Mouse (Mus musculus): ENCODE results near the gene Lim2. TPM values are rescaled to one million over a fixed set of nuclear protein-coding genes. Genes with fewer than 3 reads are reported as not detected.

The Lim2 gene
- not detected for polyA plus RNA-seq (2015; fragmentation: Illumina TruSeq; extraction: RNeasy Lipid Tissue Mini Kit (QIAGEN cat#74804); ENCODE audit: insufficient read depth, low read depth, low replicate concordance)

GRCm38 (mm10) chr7:43427406-43427805, at the start of gene Lim2:
Gene Lim2, plus strand, starts transcription at chr7:43427670.

GRCm38 (mm10) chr7:43408131-43408553, 19.3 kb upstream of the Lim2 start, which contains the start of gene Siglecg:
Gene Siglecg, plus strand, starts transcription at chr7:43408204.

GRCm38 (mm10) chr7:43436341-43437255, 9.1 kb downstream of the Lim2 start, which contains the start of gene Nkg7:
Gene Nkg7, plus strand, starts transcription at chr7:43437073.

GRCm38 (mm10) chr7:43440482-43440881, 13.0 kb downstream of the Lim2 start, which contains the start of gene Cldnd2:
Gene Cldnd2, plus strand, starts transcription at chr7:43440782.

GRCm38 (mm10) chr7:43443917-43444293, 16.4 kb downstream of the Lim2 start, which contains the start of the genes Etfb and Gm45233:
Gene Etfb, plus strand, starts transcription at chr7:43444083.
Gene Gm45233, plus strand, starts transcription at chr7:43444128.

GRCm38 (mm10) chr7:43462851-43463250, 35.4 kb downstream of the Lim2 start, which contains the start of gene Vsig10l:
Gene Vsig10l, plus strand, starts transcription at chr7:43463151.

Other genes starting within 250 kb of the Lim2 start
- 10.6 TPM for gene Zfp715, start 114.4 kb upstream of the Lim2 start, polyA plus RNA-seq (2015; fragmentation: Illumina TruSeq; extraction: RNeasy Lipid Tissue Mini Kit (QIAGEN cat#74804); ENCODE audit: insufficient read depth, low read depth, low replicate concordance)
- gene Siglecf, start 76.3 kb upstream of the Lim2 start, polyA plus RNA-seq (2015; fragmentation: Illumina TruSeq; extraction: RNeasy Lipid Tissue Mini Kit (QIAGEN cat#74804); ENCODE audit: insufficient read depth, low read depth, low replicate concordance): not detected
- gene Siglecg, start 19.5 kb upstream of the Lim2 start, polyA plus RNA-seq (2015; fragmentation: Illumina TruSeq; extraction: RNeasy Lipid Tissue Mini Kit (QIAGEN cat#74804); ENCODE audit: insufficient read depth, low read depth, low replicate concordance): 0.42 TPM
- gene Nkg7, start 9.4 kb downstream of the Lim2 start, polyA plus RNA-seq (2015; fragmentation: Illumina TruSeq; extraction: RNeasy Lipid Tissue Mini Kit (QIAGEN cat#74804); ENCODE audit: insufficient read depth, low read depth, low replicate concordance): not detected
- not detected for gene Cldnd2, start 13.1 kb downstream of the Lim2 start, polyA plus RNA-seq (2015; fragmentation: Illumina TruSeq; extraction: RNeasy Lipid Tissue Mini Kit (QIAGEN cat#74804); ENCODE audit: insufficient read depth, low read depth, low replicate concordance)
- gene Etfb, start 16.4 kb downstream of the Lim2 start, polyA plus RNA-seq (2015; fragmentation: Illumina TruSeq; extraction: RNeasy Lipid Tissue Mini Kit (QIAGEN cat#74804); ENCODE audit: insufficient read depth, low read depth, low replicate concordance): 52.6 TPM
- gene Gm45233, start 16.5 kb downstream of the Lim2 start, polyA plus RNA-seq (2015; fragmentation: Illumina TruSeq; extraction: RNeasy Lipid Tissue Mini Kit (QIAGEN cat#74804); ENCODE audit: insufficient read depth, low read depth, low replicate concordance): not detected
- 0.41 TPM for gene Vsig10l, start 35.5 kb downstream of the Lim2 start, polyA plus RNA-seq (2015; fragmentation: Illumina TruSeq; extraction: RNeasy Lipid Tissue Mini Kit (QIAGEN cat#74804); ENCODE audit: insufficient read depth, low read depth, low replicate concordance)
- 0.52 TPM for gene Iglon5, start 62.4 kb downstream of the Lim2 start, polyA plus RNA-seq (2015; fragmentation: Illumina TruSeq; extraction: RNeasy Lipid Tissue Mini Kit (QIAGEN cat#74804); ENCODE audit: insufficient read depth, low read depth, low replicate concordance)
- not detected for gene 4931406B18Rik, start 78.3 kb downstream of the Lim2 start, polyA plus RNA-seq (2015; fragmentation: Illumina TruSeq; extraction: RNeasy Lipid Tissue Mini Kit (QIAGEN cat#74804); ENCODE audit: insufficient read depth, low read depth, low replicate concordance)
- gene Cd33, start 116.8 kb downstream of the Lim2 start, polyA plus RNA-seq (2015; fragmentation: Illumina TruSeq; extraction: RNeasy Lipid Tissue Mini Kit (QIAGEN cat#74804); ENCODE audit: insufficient read depth, low read depth, low replicate concordance): 1.2 TPM
- gene Zfp658, start 134.6 kb downstream of the Lim2 start, polyA plus RNA-seq (2015; fragmentation: Illumina TruSeq; extraction: RNeasy Lipid Tissue Mini Kit (QIAGEN cat#74804); ENCODE audit: insufficient read depth, low read depth, low replicate concordance): 2.8 TPM
- gene Zfp719, start 151.9 kb downstream of the Lim2 start, polyA plus RNA-seq (2015; fragmentation: Illumina TruSeq; extraction: RNeasy Lipid Tissue Mini Kit (QIAGEN cat#74804); ENCODE audit: insufficient read depth, low read depth, low replicate concordance): 1.9 TPM
- gene Zfp819, start 179.5 kb downstream of the Lim2 start, polyA plus RNA-seq (2015; fragmentation: Illumina TruSeq; extraction: RNeasy Lipid Tissue Mini Kit (QIAGEN cat#74804); ENCODE audit: insufficient read depth, low read depth, low replicate concordance): not detected
- not detected for gene Ceacam18, start 207.0 kb downstream of the Lim2 start, polyA plus RNA-seq (2015; fragmentation: Illumina TruSeq; extraction: RNeasy Lipid Tissue Mini Kit (QIAGEN cat#74804); ENCODE audit: insufficient read depth, low read depth, low replicate concordance)
- not detected for gene Siglece, start 232.5 kb downstream of the Lim2 start, polyA plus RNA-seq (2015; fragmentation: Illumina TruSeq; extraction: RNeasy Lipid Tissue Mini Kit (QIAGEN cat#74804); ENCODE audit: insufficient read depth, low read depth, low replicate concordance)
- gene Ctu1, start 244.3 kb downstream of the Lim2 start, polyA plus RNA-seq (2015; fragmentation: Illumina TruSeq; extraction: RNeasy Lipid Tissue Mini Kit (QIAGEN cat#74804); ENCODE audit: insufficient read depth, low read depth, low replicate concordance): 2.3 TPM